Mouse (Mus musculus): Measurements from ENCODE around the gene Tfap2e. TPM values are rescaled to one million over a fixed set of nuclear protein-coding genes. Genes with fewer than 3 reads are reported as not detected.

Tfap2e gene
- polyA plus RNA-seq, 1 experiment from 2014 or later: 0.18 TPM

DNA sequence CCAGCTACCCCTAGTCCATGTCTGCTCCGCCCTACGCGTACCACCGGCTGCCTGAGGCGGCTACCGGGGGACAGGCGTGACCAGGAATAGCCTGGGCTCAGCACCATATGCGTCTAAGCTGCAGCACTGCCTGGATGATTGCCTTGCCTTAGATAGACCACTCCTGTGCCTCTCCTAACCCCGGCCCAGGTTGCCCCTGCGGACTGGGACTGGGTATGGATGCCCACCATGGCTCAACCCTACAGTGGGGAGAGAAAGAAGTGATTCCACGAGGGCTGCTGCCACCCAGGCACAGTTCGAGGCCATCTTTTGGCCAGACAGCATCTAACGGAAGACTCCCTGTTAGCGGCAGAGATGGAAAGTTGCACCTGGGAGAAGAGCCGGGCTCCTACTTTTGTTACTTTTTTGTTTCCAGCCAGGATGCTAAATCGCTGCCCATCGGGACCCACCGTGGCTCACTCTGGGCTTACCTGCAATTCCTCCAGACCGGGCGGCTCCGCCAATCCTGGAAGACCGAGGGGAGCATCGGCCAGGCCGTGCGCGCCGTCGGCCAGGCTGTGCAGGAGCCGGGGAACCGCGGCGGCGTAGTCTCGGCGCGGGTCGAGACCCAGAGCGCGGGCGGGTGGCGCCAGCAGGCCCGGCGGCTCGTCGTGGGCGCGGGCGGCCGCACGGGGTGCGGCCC, 1.2 kb downstream of the Tfap2e start:
- H3K4me3 ChIP-seq: peak overlapping the region; percentile 27
- 2% methylated on average over 51 of the region's 51 CpGs for WGBS

DNA sequence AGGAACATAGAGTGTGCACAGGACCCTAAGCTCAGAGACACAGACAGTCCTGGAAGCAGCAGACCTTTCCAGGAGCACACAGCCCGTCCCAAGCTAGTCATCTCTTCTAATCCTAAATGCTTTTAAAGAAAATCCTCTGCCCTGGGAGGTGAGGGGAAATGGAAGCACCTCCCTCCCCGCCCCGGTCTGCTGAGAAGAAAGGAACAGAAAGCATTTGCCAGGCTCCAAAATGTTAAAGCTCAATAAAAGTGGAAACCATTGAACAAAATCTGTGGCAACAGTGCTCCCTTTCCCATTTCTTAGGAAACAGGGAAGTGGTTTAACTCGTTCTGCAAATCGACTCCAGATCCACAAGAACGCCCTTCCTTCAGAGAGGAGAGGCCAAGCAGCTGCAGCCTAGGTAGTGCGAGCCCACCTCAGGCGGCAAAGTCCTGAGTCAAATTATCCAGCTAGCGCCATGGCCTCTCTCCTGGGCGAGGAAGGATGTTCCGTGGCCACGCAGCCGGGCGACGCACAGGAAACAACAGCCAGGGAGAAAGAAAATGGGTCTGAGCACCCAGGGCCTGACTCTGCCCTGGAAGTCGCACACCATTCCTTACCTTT, 1.9 kb downstream of the Tfap2e start:
- peaks cover 29% of the 10 kb centered on the region for H3K4me1 ChIP-seq (replicated peaks)
- no peaks in the 10 kb centered on the region for H3K9me3 ChIP-seq
- no peak overlapping the region for H3K27ac ChIP-seq (replicated peaks)
- no peaks in the 10 kb centered on the region for H3K36me3 ChIP-seq
- no peak overlapping the region for H3K9ac ChIP-seq
- 3% methylated on average over 16 of the region's 16 CpGs for WGBS
- no peak overlapping the region for H3K4me2 ChIP-seq
- no peak overlapping the region for H3K4me3 ChIP-seq
- ATAC-seq (ENCODE audit: low read depth): no peak
- H3K27me3 ChIP-seq: peaks cover 100% of the 10 kb centered on the region

More for the DNA sequence above, 1.2 kb downstream of the Tfap2e start:
- H3K4me1 ChIP-seq (replicated peaks): peaks cover 29% of the 10 kb centered on the region
- H3K9me3 ChIP-seq: no peaks in the 10 kb centered on the region
- H3K27me3 ChIP-seq: peaks cover 99% of the 10 kb centered on the region
- ATAC-seq (ENCODE audit: low read depth): no peak
- H3K27ac ChIP-seq (replicated peaks): no peak overlapping the region
- no peak overlapping the region for H3K9ac ChIP-seq
- H3K4me2 ChIP-seq: peak overlapping the region; percentile 48
- no peaks in the 10 kb centered on the region for H3K36me3 ChIP-seq

- 3% methylated on average over 26 of the region's 26 CpGs for WGBS
- Histone ChIP-seq H3K4me1 (replicated peaks) (peaks cover 29% of the 10 kb centered on the region), H3K9ac (no peak overlapping the region), H3K27me3 (peaks cover 92% of the 10 kb centered on the region), H3K9me3 (no peaks in the 10 kb centered on the region), H3K36me3 (no peaks in the 10 kb centered on the region), H3K4me2 (no peak overlapping the region), H3K27ac (replicated peaks) (no peak overlapping the region), H3K4me3 (no peak overlapping the region)
- no peak for ATAC-seq (ENCODE audit: low read depth)
These were observed 3.3 kb downstream of the Tfap2e start for GRCm38 (mm10) chr4:126732531-126733380.

GRCm38 (mm10) chr4:126732111-126732510, 3.9 kb downstream of the Tfap2e start:
- Histone ChIP-seq H3K4me1 (replicated peaks) (peaks cover 29% of the 10 kb centered on the region), H3K9me3 (no peaks in the 10 kb centered on the region), H3K9ac (no peak overlapping the region), H3K27ac (replicated peaks) (no peak overlapping the region), H3K36me3 (no peaks in the 10 kb centered on the region), H3K4me2 (no peak overlapping the region), H3K4me3 (no peak overlapping the region), H3K27me3 (peaks cover 85% of the 10 kb centered on the region)
- no peak for ATAC-seq (ENCODE audit: low read depth)
- WGBS: 3% methylated on average over 18 of the region's 18 CpGs

- Histone ChIP-seq H3K27me3 (no peaks in the 10 kb centered on the region), H3K9ac (no peak overlapping the region), H3K4me3 (no peak overlapping the region), H3K9me3 (no peaks in the 10 kb centered on the region), H3K4me1 (replicated peaks) (peaks cover 24% of the 10 kb centered on the region), H3K4me2 (no peak overlapping the region), H3K36me3 (peaks cover 71% of the 10 kb centered on the region), H3K27ac (replicated peaks) (peak overlapping the region; percentile 6; the same call in 1 of the 2 replicates)
- WGBS: 24% methylated on average over 5 of the region's 5 CpGs
- ATAC-seq (ENCODE audit: low read depth): no peak; the same call in 1 of the 2 replicates
These were observed 28.6 kb downstream of the Tfap2e start for GRCm38 (mm10) chr4:126707439-126707826.

- no peak overlapping the region for H3K9ac ChIP-seq
- H3K9me3 ChIP-seq: no peaks in the 10 kb centered on the region
- H3K4me3 ChIP-seq: no peak overlapping the region
- peak; percentile 67 for ATAC-seq (ENCODE audit: low read depth)
- no peaks in the 10 kb centered on the region for H3K27me3 ChIP-seq
- WGBS: 25% methylated on average over 12 of the region's 12 CpGs
- H3K27ac ChIP-seq (replicated peaks): peak overlapping the region; percentile 6; the same call in 1 of the 2 replicates
- no peak overlapping the region for H3K4me2 ChIP-seq
- H3K36me3 ChIP-seq: peaks cover 71% of the 10 kb centered on the region
- H3K4me1 ChIP-seq (replicated peaks): peaks cover 24% of the 10 kb centered on the region
These were observed 29.2 kb downstream of the Tfap2e start for GRCm38 (mm10) chr4:126706630-126707438.

DNA sequence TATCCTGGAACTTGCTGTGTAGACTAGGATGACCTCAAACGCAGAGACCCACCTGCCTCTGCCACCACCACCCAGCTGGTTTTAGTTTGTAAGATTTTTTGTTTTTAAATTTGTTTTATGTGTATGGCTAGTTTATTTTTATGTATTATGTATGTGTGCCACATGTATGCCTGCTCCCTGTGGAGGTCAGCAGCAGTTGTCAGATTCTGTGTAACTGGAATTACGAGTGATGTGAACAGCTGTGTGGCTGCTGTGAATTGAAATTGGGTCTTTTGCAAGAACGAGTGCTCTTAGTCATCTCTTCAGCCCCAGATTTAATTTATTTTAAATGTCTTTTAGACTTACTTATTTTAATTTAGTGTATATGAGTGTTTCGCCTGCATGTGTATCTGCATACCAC, 39.1 kb downstream of the Tfap2e start:
- H3K9ac ChIP-seq: no peak overlapping the region
- no peak overlapping the region for H3K4me3 ChIP-seq
- H3K27me3 ChIP-seq: no peaks in the 10 kb centered on the region
- no peak for ATAC-seq (ENCODE audit: low read depth)
- 0 out of 2 replicates have a peak, but pooled peaks cover 3% of the 10 kb centered on the region for H3K4me1 ChIP-seq (replicated peaks)
- H3K27ac ChIP-seq (replicated peaks): no peak overlapping the region
- H3K9me3 ChIP-seq: no peaks in the 10 kb centered on the region
- no peak overlapping the region for H3K4me2 ChIP-seq
- peaks cover 34% of the 10 kb centered on the region for H3K36me3 ChIP-seq
- 91% methylated on average over 4 of the region's 4 CpGs for WGBS

- no peak overlapping the region for H3K4me3 ChIP-seq
- no peaks in the 10 kb centered on the region for H3K9me3 ChIP-seq
- H3K36me3 ChIP-seq: peaks cover 29% of the 10 kb centered on the region
- no peak overlapping the region for H3K27ac ChIP-seq (replicated peaks)
- 71% methylated on average over 5 of the region's 5 CpGs for WGBS
- H3K4me2 ChIP-seq: no peak overlapping the region
- no peaks in the 10 kb centered on the region for H3K27me3 ChIP-seq
- H3K4me1 ChIP-seq (replicated peaks): no peaks in the 10 kb centered on the region
- ATAC-seq (ENCODE audit: low read depth): no peak
- no peak overlapping the region for H3K9ac ChIP-seq
These were observed 43.0 kb downstream of the Tfap2e start for GRCm38 (mm10) chr4:126693021-126693420.

GRCm38 (mm10) chr4:126689457-126689856, 46.6 kb downstream of the Tfap2e start:
- no peak for ATAC-seq (ENCODE audit: low read depth)
- H3K36me3 ChIP-seq: peaks cover 50% of the 10 kb centered on the region
- H3K27ac ChIP-seq (replicated peaks): no peak overlapping the region
- no peaks in the 10 kb centered on the region for H3K9me3 ChIP-seq
- H3K9ac ChIP-seq: no peak overlapping the region
- H3K4me1 ChIP-seq (replicated peaks): no peaks in the 10 kb centered on the region
- WGBS: 94% methylated on average over 2 of the region's 2 CpGs
- no peak overlapping the region for H3K4me2 ChIP-seq
- no peak overlapping the region for H3K4me3 ChIP-seq
- no peaks in the 10 kb centered on the region for H3K27me3 ChIP-seq

DNA sequence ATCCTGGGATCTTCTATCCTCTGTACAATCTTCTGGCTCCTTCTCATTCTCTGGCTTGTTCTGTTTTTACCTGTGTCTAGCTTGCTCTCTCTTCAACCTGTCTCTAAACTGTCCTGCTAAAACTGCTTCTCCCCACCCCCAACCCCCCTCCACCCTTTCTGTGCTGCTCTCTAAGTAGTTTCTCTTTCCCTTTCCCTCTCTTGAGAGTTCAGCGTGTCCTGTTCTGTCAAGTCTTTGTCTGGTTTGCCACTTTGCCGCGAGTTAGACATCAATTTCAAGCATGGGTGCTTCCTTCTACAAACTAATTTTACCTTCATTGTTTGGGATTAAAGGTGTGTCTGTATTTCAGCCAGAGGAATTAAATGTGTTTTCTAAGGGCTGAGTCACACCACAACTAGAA, 53.0 kb downstream of the Tfap2e start:
- Histone ChIP-seq H3K4me2 (no peak overlapping the region), H3K36me3 (peaks cover 39% of the 10 kb centered on the region), H3K4me3 (no peak overlapping the region), H3K27me3 (no peaks in the 10 kb centered on the region), H3K4me1 (replicated peaks) (peaks cover 25% of the 10 kb centered on the region), H3K9ac (no peak overlapping the region), H3K27ac (replicated peaks) (no peak overlapping the region), H3K9me3 (no peaks in the 10 kb centered on the region)
- no peak for ATAC-seq (ENCODE audit: low read depth)
- 76% methylated on average over 3 of the region's 3 CpGs for WGBS

- no peak overlapping the region for H3K9ac ChIP-seq
- H3K27me3 ChIP-seq: no peaks in the 10 kb centered on the region
- no peak overlapping the region for H3K27ac ChIP-seq (replicated peaks)
- H3K9me3 ChIP-seq: no peaks in the 10 kb centered on the region
- no peak for ATAC-seq (ENCODE audit: low read depth)
- H3K4me2 ChIP-seq: no peak overlapping the region
- H3K4me1 ChIP-seq (replicated peaks): peaks cover 27% of the 10 kb centered on the region
- H3K36me3 ChIP-seq: peaks cover 31% of the 10 kb centered on the region
- H3K4me3 ChIP-seq: no peak overlapping the region
- 88% methylated on average over 5 of the region's 5 CpGs for WGBS
These were observed 53.7 kb downstream of the Tfap2e start for GRCm38 (mm10) chr4:126682298-126682697.

All from neural tube, embryonic 13.5 days (tissue).